Mouse (Mus musculus): ENCODE data around the gene Itm2b. TPM values are rescaled to one million over a fixed set of nuclear protein-coding genes. Genes with fewer than 3 reads are reported as not detected.
A peak's percentile ranks its signal among the peaks of the same experiment; 100 is the strongest.

Gene Itm2b
- total RNA-seq, 4 experiments from 2014 or later: 747 to 855 (median 798) TPM

GRCm38 (mm10) chr14:73368966-73369365, 16.1 kb downstream of the Itm2b start:
- no peak for DNase-seq (ENCODE audit: low spot score)

GRCm38 (mm10) chr14:73368221-73368620, 16.9 kb downstream of the Itm2b start:
- no peak for DNase-seq (ENCODE audit: low spot score)

- no peak for DNase-seq (ENCODE audit: low spot score)
Observed at GRCm38 (mm10) chr14:73366278-73366677, 18.8 kb downstream of the Itm2b start.

GRCm38 (mm10) chr14:73363782-73364181, 21.3 kb downstream of the Itm2b start:
- DNase-seq (ENCODE audit: low spot score): no peak

- no peak for DNase-seq (ENCODE audit: low spot score)
Observed at GRCm38 (mm10) chr14:73354700-73355099, 30.4 kb downstream of the Itm2b start.

- no peak for DNase-seq (ENCODE audit: low spot score)
Observed at GRCm38 (mm10) chr14:73351118-73351517, 34.0 kb downstream of the Itm2b start.

- no peak for DNase-seq (ENCODE audit: low spot score)
Observed at GRCm38 (mm10) chr14:73350029-73350428, 35.1 kb downstream of the Itm2b start.

GRCm38 (mm10) chr14:73349061-73349670, 35.9 kb downstream of the Itm2b start:
- no peak for DNase-seq (ENCODE audit: low spot score)

- peak; percentile 31 for DNase-seq (ENCODE audit: low spot score)
Observed at GRCm38 (mm10) chr14:73347302-73347701, 37.8 kb downstream of the Itm2b start.

GRCm38 (mm10) chr14:73345614-73346013, 39.5 kb downstream of the Itm2b start:
- DNase-seq (ENCODE audit: low spot score): no peak

GRCm38 (mm10) chr14:73340051-73340755, 44.9 kb downstream of the Itm2b start:
- no peak for DNase-seq (ENCODE audit: low spot score)

GRCm38 (mm10) chr14:73339615-73340014, 45.5 kb downstream of the Itm2b start:
- no peak for DNase-seq (ENCODE audit: low spot score)

- DNase-seq (ENCODE audit: low spot score): no peak
Observed at GRCm38 (mm10) chr14:73336316-73337080, 48.6 kb downstream of the Itm2b start.

- no peak for DNase-seq (ENCODE audit: low spot score)
Observed at GRCm38 (mm10) chr14:73334926-73335805, 49.9 kb downstream of the Itm2b start.

- DNase-seq (ENCODE audit: low spot score): no peak
Observed at GRCm38 (mm10) chr14:73333880-73334279, 51.2 kb downstream of the Itm2b start.

- DNase-seq (ENCODE audit: low spot score): no peak
Observed at GRCm38 (mm10) chr14:73331386-73331785, 53.7 kb downstream of the Itm2b start.

GRCm38 (mm10) chr14:73329871-73330270, 55.2 kb downstream of the Itm2b start:
- DNase-seq (ENCODE audit: low spot score): no peak

GRCm38 (mm10) chr14:73326511-73326910, 58.6 kb downstream of the Itm2b start:
- DNase-seq (ENCODE audit: low spot score): no peak

- DNase-seq (ENCODE audit: low spot score): peak; percentile 81
Observed at GRCm38 (mm10) chr14:73325456-73326381, 59.4 kb downstream of the Itm2b start, which contains the start of gene Rb1. Gene Rb1, minus strand, starts transcription at chr14:73325822.

Measured in heart, adult 8-10 months (tissue).